Mouse (Mus musculus): ENCODE results near the gene Gm765. TPM values are rescaled to one million over a fixed set of nuclear protein-coding genes. Genes with fewer than 3 reads are reported as not detected.

Gm765 gene
- polyA plus RNA-seq, 2 experiments: not detected

- H3K4me1 ChIP-seq (replicated peaks; ENCODE audit: control insufficient read depth in 2 of 2, insufficient read depth in 2 of 2, low read length in 1 of 2): no peaks in the 10 kb centered on the region
- no peak for DNase-seq (ENCODE audit: low read depth in 3 of 3, low spot score in 3 of 3)
- 62% methylated on average over 5 of the region's 5 CpGs for WGBS (ENCODE audit: insufficient replicate concordance)
- no peaks in the 10 kb centered on the region for H3K36me3 ChIP-seq (replicated peaks; ENCODE audit: control insufficient read depth, insufficient read depth, low read depth)
- TF ChIP-seq EP300 (IDR thresholded peaks at IDR 0.05; ENCODE audit: low read depth) (no peak), CTCF (IDR thresholded peaks at IDR 0.05; ENCODE audit: low read depth) (no peak)
- no peak overlapping the region for H3K4me3 ChIP-seq (ENCODE audit: insufficient read depth in 1 of 2, low read depth in 2 of 2, low read length in 2 of 2)
- no peak overlapping the region for H3K27ac ChIP-seq
- no peaks in the 10 kb centered on the region for H3K27me3 ChIP-seq (ENCODE audit: control insufficient read depth, insufficient read depth, low read length)
- no peak overlapping the region for H3K4me2 ChIP-seq (ENCODE audit: low read depth)
- no peak overlapping the region for H3K9ac ChIP-seq (replicated peaks)
- H3K9me3 ChIP-seq (ENCODE audit: control insufficient read depth, low read length): no peaks in the 10 kb centered on the region
- ATAC-seq (ENCODE audit: insufficient read depth): no peak
Observed at GRCm38 (mm10) chr6:98355271-98355670, 12.7 kb upstream of the Gm765 start.

- Histone ChIP-seq H3K27me3 (ENCODE audit: control insufficient read depth, insufficient read depth, low read length) (no peaks in the 10 kb centered on the region), H3K4me1 (replicated peaks; ENCODE audit: control insufficient read depth in 2 of 2, insufficient read depth in 2 of 2, low read length in 1 of 2) (no peaks in the 10 kb centered on the region), H3K27ac (no peak overlapping the region), H3K9ac (replicated peaks) (no peak overlapping the region), H3K9me3 (ENCODE audit: control insufficient read depth, low read length) (no peaks in the 10 kb centered on the region), H3K4me3 (ENCODE audit: insufficient read depth in 1 of 2, low read depth in 2 of 2, low read length in 2 of 2) (no peak overlapping the region), H3K4me2 (ENCODE audit: low read depth) (no peak overlapping the region), H3K36me3 (replicated peaks; ENCODE audit: control insufficient read depth, insufficient read depth, low read depth) (no peaks in the 10 kb centered on the region)
- ATAC-seq (ENCODE audit: insufficient read depth) (no peak), DNase-seq (ENCODE audit: low read depth in 3 of 3, low spot score in 3 of 3) (no peak)
- WGBS (ENCODE audit: insufficient replicate concordance): 65% methylated on average over 3 of the region's 3 CpGs
- TF ChIP-seq EP300 (IDR thresholded peaks at IDR 0.05; ENCODE audit: low read depth) (no peak), CTCF (IDR thresholded peaks at IDR 0.05; ENCODE audit: low read depth) (no peak)
Observed at GRCm38 (mm10) chr6:98353285-98353684, 10.7 kb upstream of the Gm765 start.

GRCm38 (mm10) chr6:98332714-98333113, 9.8 kb downstream of the Gm765 start:
- 63% methylated on average over 2 of the region's 2 CpGs for WGBS (ENCODE audit: insufficient replicate concordance)
- Histone ChIP-seq H3K27ac (no peak overlapping the region), H3K27me3 (ENCODE audit: control insufficient read depth, insufficient read depth, low read length) (no peaks in the 10 kb centered on the region), H3K9ac (replicated peaks) (no peak overlapping the region), H3K4me1 (replicated peaks; ENCODE audit: control insufficient read depth in 2 of 2, insufficient read depth in 2 of 2, low read length in 1 of 2) (no peaks in the 10 kb centered on the region), H3K4me2 (ENCODE audit: low read depth) (no peak overlapping the region), H3K36me3 (replicated peaks; ENCODE audit: control insufficient read depth, insufficient read depth, low read depth) (no peaks in the 10 kb centered on the region), H3K4me3 (ENCODE audit: insufficient read depth in 1 of 2, low read depth in 2 of 2, low read length in 2 of 2) (no peak overlapping the region), H3K9me3 (ENCODE audit: control insufficient read depth, low read length) (no peaks in the 10 kb centered on the region)
- DNase-seq (ENCODE audit: low read depth in 3 of 3, low spot score in 3 of 3) (no peak), ATAC-seq (ENCODE audit: insufficient read depth) (no peak)
- no peak for TF ChIP-seq EP300 (IDR thresholded peaks at IDR 0.05; ENCODE audit: low read depth)
- TF ChIP-seq CTCF (IDR thresholded peaks at IDR 0.05; ENCODE audit: low read depth): no peak

GRCm38 (mm10) chr6:98311659-98312058, 30.9 kb downstream of the Gm765 start:
- TF ChIP-seq EP300 (IDR thresholded peaks at IDR 0.05; ENCODE audit: low read depth) (no peak), CTCF (IDR thresholded peaks at IDR 0.05; ENCODE audit: low read depth) (no peak)
- Histone ChIP-seq H3K27ac (no peak overlapping the region), H3K36me3 (replicated peaks; ENCODE audit: control insufficient read depth, insufficient read depth, low read depth) (no peaks in the 10 kb centered on the region), H3K27me3 (ENCODE audit: control insufficient read depth, insufficient read depth, low read length) (no peaks in the 10 kb centered on the region), H3K4me3 (ENCODE audit: insufficient read depth in 1 of 2, low read depth in 2 of 2, low read length in 2 of 2) (no peak overlapping the region), H3K9ac (replicated peaks) (no peak overlapping the region), H3K4me1 (replicated peaks; ENCODE audit: control insufficient read depth in 2 of 2, insufficient read depth in 2 of 2, low read length in 1 of 2) (no peaks in the 10 kb centered on the region), H3K9me3 (ENCODE audit: control insufficient read depth, low read length) (no peaks in the 10 kb centered on the region), H3K4me2 (ENCODE audit: low read depth) (no peak overlapping the region)
- 68% methylated on average over 5 of the region's 5 CpGs for WGBS (ENCODE audit: insufficient replicate concordance)
- DNase-seq (ENCODE audit: low read depth in 3 of 3, low spot score in 3 of 3): no peak
- no peak for ATAC-seq (ENCODE audit: insufficient read depth)

GRCm38 (mm10) chr6:98307647-98308046, 34.9 kb downstream of the Gm765 start:
- no peak overlapping the region for H3K9ac ChIP-seq (replicated peaks)
- no peaks in the 10 kb centered on the region for H3K27me3 ChIP-seq (ENCODE audit: control insufficient read depth, insufficient read depth, low read length)
- TF ChIP-seq CTCF (IDR thresholded peaks at IDR 0.05; ENCODE audit: low read depth) (no peak), EP300 (IDR thresholded peaks at IDR 0.05; ENCODE audit: low read depth) (no peak)
- no peaks in the 10 kb centered on the region for H3K4me1 ChIP-seq (replicated peaks; ENCODE audit: control insufficient read depth in 2 of 2, insufficient read depth in 2 of 2, low read length in 1 of 2)
- no peak overlapping the region for H3K27ac ChIP-seq
- H3K4me2 ChIP-seq (ENCODE audit: low read depth): no peak overlapping the region
- H3K36me3 ChIP-seq (replicated peaks; ENCODE audit: control insufficient read depth, insufficient read depth, low read depth): no peaks in the 10 kb centered on the region
- DNase-seq (ENCODE audit: low read depth in 3 of 3, low spot score in 3 of 3) (no peak), ATAC-seq (ENCODE audit: insufficient read depth) (no peak)
- no peak overlapping the region for H3K4me3 ChIP-seq (ENCODE audit: insufficient read depth in 1 of 2, low read depth in 2 of 2, low read length in 2 of 2)
- no peaks in the 10 kb centered on the region for H3K9me3 ChIP-seq (ENCODE audit: control insufficient read depth, low read length)
- 64% methylated on average over 3 of the region's 3 CpGs for WGBS (ENCODE audit: insufficient replicate concordance)

Data from liver, embryonic 14.5 days (tissue).